Mouse (Mus musculus) limb, embryonic 13.5 days (tissue): ENCODE results near the gene Dnal4. TPM values are rescaled to one million over a fixed set of nuclear protein-coding genes. Genes with fewer than 3 reads are reported as not detected.

ENCODE experiments used
- ATAC-seq: fragments of 200-750 bp; cut with Nextera tagmentation; 2 replicates; pipeline ENCODE4 v1.8.0; 2017; ENCODE audit warnings: low read depth, moderate number of reproducible peaks, moderate TSS enrichment; ENCODE audit not compliant: low FRiP score
- H3K27ac ChIP-seq: fragments of 300-500 bp; sonication (generic); 2 replicates; pipeline ENCODE4 v1.5.1; 2015; ENCODE audit warnings: inconsistent platforms, mild to moderate bottlenecking, moderate library complexity
- H3K27me3 ChIP-seq: fragments of 300-500 bp; sonication (generic); 2 replicates; pipeline ENCODE4 v1.6.1; 2015; ENCODE audit warnings: mild to moderate bottlenecking, inconsistent platforms
- H3K36me3 ChIP-seq: fragments of 300-500 bp; sonication (generic); 2 replicates; pipeline ENCODE4 v1.6.1; 2015; ENCODE audit warnings: inconsistent platforms, mild to moderate bottlenecking, moderate library complexity
- H3K4me1 ChIP-seq: fragments of 300-500 bp; sonication (generic); 2 replicates; pipeline ENCODE4 v1.6.1; 2015; ENCODE audit warnings: inconsistent platforms
- H3K4me2 ChIP-seq: fragments of 300-500 bp; sonication (generic); replicated peaks from 2 replicates; pipeline ENCODE4 v1.6.1; 2015; ENCODE audit warnings: inconsistent platforms, mild to moderate bottlenecking, moderate library complexity
- H3K4me3 ChIP-seq: fragments of 300-500 bp; sonication (generic); 2 replicates; pipeline ENCODE4 v1.5.1; 2015; ENCODE audit warnings: moderate library complexity, mild to moderate bottlenecking, inconsistent platforms
- H3K9ac ChIP-seq: fragments of 300-500 bp; sonication (generic); 2 replicates; pipeline ENCODE4 v1.6.1; 2015; ENCODE audit warnings: mild to moderate bottlenecking, inconsistent platforms
- H3K9me3 ChIP-seq: fragments of 300-500 bp; sonication (generic); 2 replicates; pipeline ENCODE4 v1.6.1; 2016; ENCODE audit warnings: inconsistent platforms
- WGBS: fragments of 180-500 bp; shearing (Covaris S2); methylation state at CpG from one replicate; pipeline ENCODE4 v1.1.7; 2015; 5-methylcytosine and 5-hydroxymethylcytosine counted together
- polyA plus RNA-seq: library from polyadenylated mRNA; unstranded; fragments of >200 nt; fragmentation: Nextera tagmentation; extraction: Ambion mirVana; gene quantifications from 2 replicates; pipeline ENCODE4 v1.2.1, GENCODE M21; 2015

Gene Dnal4
- polyA plus RNA-seq, 1 experiment from 2014 or later: 69.5 TPM

GRCm38 (mm10) chr15:79770629-79771240 lies 6.9 kb downstream of the Dnal4 start:
- 56% methylated on average over 21 of the region's 21 CpGs for WGBS
- H3K9me3 ChIP-seq: no peaks in the 10 kb centered on the region
- peak overlapping the region; percentile 39; the same call in 1 of the 2 replicates for H3K9ac ChIP-seq
- H3K4me3 ChIP-seq: no peak overlapping the region
- H3K4me1 ChIP-seq: peaks cover 30% of the 10 kb centered on the region
- no peak for ATAC-seq
- no peak overlapping the region for H3K27ac ChIP-seq
- H3K36me3 ChIP-seq: peaks cover 2% of the 10 kb centered on the region; the same call in 1 of the 2 replicates
- H3K27me3 ChIP-seq: no peaks in the 10 kb centered on the region
- peak overlapping the region; percentile 17 for H3K4me2 ChIP-seq

- H3K9ac ChIP-seq: no peak overlapping the region
Measured at GRCm38 (mm10) chr15:79768302-79768701, 9.3 kb downstream of the Dnal4 start.

GRCm38 (mm10) chr15:79767327-79767961 lies 10.2 kb downstream of the Dnal4 start:
- Histone ChIP-seq H3K4me3 (no peak overlapping the region), H3K27me3 (no peaks in the 10 kb centered on the region), H3K9me3 (no peaks in the 10 kb centered on the region), H3K4me1 (peaks cover 16% of the 10 kb centered on the region), H3K4me2 (no peak overlapping the region), H3K27ac (no peak overlapping the region), H3K36me3 (peaks cover 31% of the 10 kb centered on the region), H3K9ac (no peak overlapping the region)
- no peak for ATAC-seq
- 85% methylated on average over 16 of the region's 16 CpGs for WGBS

More at GRCm38 (mm10) chr15:79768302-79768701, 9.3 kb downstream of the Dnal4 start:
- no peak overlapping the region for H3K27ac ChIP-seq
- no peak overlapping the region for H3K4me2 ChIP-seq
- H3K9me3 ChIP-seq: no peaks in the 10 kb centered on the region
- H3K27me3 ChIP-seq: no peaks in the 10 kb centered on the region
- no peak overlapping the region for H3K4me3 ChIP-seq
- no peak for ATAC-seq
- WGBS: 74% methylated on average over 6 of the region's 6 CpGs
- H3K4me1 ChIP-seq: peaks cover 19% of the 10 kb centered on the region
- peaks cover 22% of the 10 kb centered on the region for H3K36me3 ChIP-seq

GRCm38 (mm10) chr15:79766586-79767071 lies 11.0 kb downstream of the Dnal4 start:
- no peak for ATAC-seq
- H3K4me3 ChIP-seq: no peak overlapping the region
- no peaks in the 10 kb centered on the region for H3K27me3 ChIP-seq
- peaks cover 16% of the 10 kb centered on the region for H3K4me1 ChIP-seq
- 88% methylated on average over 10 of the region's 10 CpGs for WGBS
- no peaks in the 10 kb centered on the region for H3K9me3 ChIP-seq
- H3K9ac ChIP-seq: no peak overlapping the region
- H3K36me3 ChIP-seq: peaks cover 39% of the 10 kb centered on the region
- H3K27ac ChIP-seq: no peak overlapping the region
- no peak overlapping the region for H3K4me2 ChIP-seq

GRCm38 (mm10) chr15:79766168-79766567 lies 11.5 kb downstream of the Dnal4 start:
- H3K4me2 ChIP-seq: no peak overlapping the region
- H3K9ac ChIP-seq: no peak overlapping the region
- no peaks in the 10 kb centered on the region for H3K9me3 ChIP-seq
- no peaks in the 10 kb centered on the region for H3K27me3 ChIP-seq
- H3K27ac ChIP-seq: no peak overlapping the region
- no peak overlapping the region for H3K4me3 ChIP-seq
- peaks cover 12% of the 10 kb centered on the region for H3K4me1 ChIP-seq
- no peak for ATAC-seq
- WGBS: 49% methylated on average over 10 of the region's 10 CpGs
- peaks cover 43% of the 10 kb centered on the region for H3K36me3 ChIP-seq

- no peak overlapping the region for H3K27ac ChIP-seq
Measured at GRCm38 (mm10) chr15:79765361-79765760, 12.3 kb downstream of the Dnal4 start.

GRCm38 (mm10) chr15:79764539-79765267 lies 12.9 kb downstream of the Dnal4 start:
- H3K4me1 ChIP-seq: 0 out of 2 replicates have a peak, but pooled peaks cover 5% of the 10 kb centered on the region
- no peak for ATAC-seq
- H3K4me2 ChIP-seq: no peak overlapping the region
- H3K36me3 ChIP-seq: peaks cover 50% of the 10 kb centered on the region
- H3K27me3 ChIP-seq: no peaks in the 10 kb centered on the region
- WGBS: 77% methylated on average over 11 of the region's 11 CpGs
- no peak overlapping the region for H3K27ac ChIP-seq
- no peak overlapping the region for H3K4me3 ChIP-seq
- no peak overlapping the region for H3K9ac ChIP-seq
- no peaks in the 10 kb centered on the region for H3K9me3 ChIP-seq

More at GRCm38 (mm10) chr15:79765361-79765760, 12.3 kb downstream of the Dnal4 start:
- ATAC-seq: no peak
- Histone ChIP-seq H3K27me3 (no peaks in the 10 kb centered on the region), H3K4me3 (no peak overlapping the region), H3K36me3 (peaks cover 50% of the 10 kb centered on the region), H3K9me3 (no peaks in the 10 kb centered on the region), H3K4me1 (0 out of 2 replicates have a peak, but pooled peaks cover 5% of the 10 kb centered on the region), H3K9ac (no peak overlapping the region), H3K4me2 (no peak overlapping the region)
- 79% methylated on average over 2 of the region's 2 CpGs for WGBS

GRCm38 (mm10) chr15:79763601-79764246 lies 13.9 kb downstream of the Dnal4 start:
- H3K9ac ChIP-seq: no peak overlapping the region; the same call in 1 of the 2 replicates
- H3K4me3 ChIP-seq: no peak overlapping the region
- WGBS: 91% methylated on average over 7 of the region's 7 CpGs
- H3K27me3 ChIP-seq: no peaks in the 10 kb centered on the region
- no peak overlapping the region for H3K4me2 ChIP-seq
- no peak for ATAC-seq
- peaks cover 50% of the 10 kb centered on the region for H3K36me3 ChIP-seq
- H3K9me3 ChIP-seq: no peaks in the 10 kb centered on the region
- 0 out of 2 replicates have a peak, but pooled peaks cover 5% of the 10 kb centered on the region for H3K4me1 ChIP-seq
- H3K27ac ChIP-seq: no peak overlapping the region

GRCm38 (mm10) chr15:79763001-79763400 lies 14.6 kb downstream of the Dnal4 start:
- no peak overlapping the region for H3K27ac ChIP-seq
- no peaks in the 10 kb centered on the region for H3K27me3 ChIP-seq
- 91% methylated on average over 9 of the region's 9 CpGs for WGBS
- H3K4me2 ChIP-seq: no peak overlapping the region
- H3K36me3 ChIP-seq: peaks cover 50% of the 10 kb centered on the region
- H3K9ac ChIP-seq: no peak overlapping the region
- H3K9me3 ChIP-seq: no peaks in the 10 kb centered on the region
- no peak for ATAC-seq
- H3K4me1 ChIP-seq: no peaks in the 10 kb centered on the region
- H3K4me3 ChIP-seq: no peak overlapping the region

GRCm38 (mm10) chr15:79760956-79761355 lies 16.7 kb downstream of the Dnal4 start:
- H3K4me2 ChIP-seq: no peak overlapping the region
- no peak overlapping the region for H3K4me3 ChIP-seq
- H3K27ac ChIP-seq: no peak overlapping the region
- H3K9ac ChIP-seq: no peak overlapping the region
- H3K27me3 ChIP-seq: no peaks in the 10 kb centered on the region
- H3K9me3 ChIP-seq: no peaks in the 10 kb centered on the region
- 89% methylated on average over 6 of the region's 6 CpGs for WGBS
- peaks cover 54% of the 10 kb centered on the region for H3K36me3 ChIP-seq
- H3K4me1 ChIP-seq: no peaks in the 10 kb centered on the region
- no peak for ATAC-seq

- H3K27me3 ChIP-seq: no peaks in the 10 kb centered on the region
- no peak overlapping the region for H3K4me3 ChIP-seq
- no peaks in the 10 kb centered on the region for H3K9me3 ChIP-seq
- H3K4me1 ChIP-seq: peaks cover 4% of the 10 kb centered on the region
- H3K4me2 ChIP-seq: no peak overlapping the region
- H3K27ac ChIP-seq: no peak overlapping the region
- 0 out of 2 replicates have a peak overlapping the region, but pooled peaks have one; percentile 19 for H3K9ac ChIP-seq
- 91% methylated on average over 3 of the region's 3 CpGs for WGBS
- peaks cover 20% of the 10 kb centered on the region for H3K36me3 ChIP-seq
- ATAC-seq: no peak
Measured at GRCm38 (mm10) chr15:79757118-79757517, 20.5 kb downstream of the Dnal4 start.
